Mouse (Mus musculus): ENCODE measurements around the gene Nlk. TPM values are rescaled to one million over a fixed set of nuclear protein-coding genes. Genes with fewer than 3 reads are reported as not detected.

Gene Nlk
- polyA plus RNA-seq, 1 experiment = 5.0 TPM

GRCm38 (mm10) chr11:78741958-78742357 is 44.8 kb upstream of the Nlk start:
- H3K4me2 ChIP-seq (ENCODE audit: low read depth) = no peak overlapping the region
- TF ChIP-seq TCF3 (IDR thresholded peaks at IDR 0.05; ENCODE audit: insufficient read length, low read depth) (no peak), MYOD1 (IDR thresholded peaks at IDR 0.05; ENCODE audit: control insufficient read depth in 1 of 3, insufficient read length in 2 of 3, low read depth in 2 of 3) (no peak)
- H3K36me3 ChIP-seq (ENCODE audit: control insufficient read depth, insufficient read depth) = no peaks in the 10 kb centered on the region
- H3K79me2 ChIP-seq (ENCODE audit: control insufficient read depth, insufficient read depth) = no peaks in the 10 kb centered on the region
- H3K27me3 ChIP-seq (ENCODE audit: control insufficient read depth, insufficient read depth, insufficient read length) = peaks cover 5% of the 10 kb centered on the region
- no peak overlapping the region for H3ac ChIP-seq (ENCODE audit: control insufficient read depth, insufficient read length)
- H3K4me3 ChIP-seq = no peak overlapping the region

DNA sequence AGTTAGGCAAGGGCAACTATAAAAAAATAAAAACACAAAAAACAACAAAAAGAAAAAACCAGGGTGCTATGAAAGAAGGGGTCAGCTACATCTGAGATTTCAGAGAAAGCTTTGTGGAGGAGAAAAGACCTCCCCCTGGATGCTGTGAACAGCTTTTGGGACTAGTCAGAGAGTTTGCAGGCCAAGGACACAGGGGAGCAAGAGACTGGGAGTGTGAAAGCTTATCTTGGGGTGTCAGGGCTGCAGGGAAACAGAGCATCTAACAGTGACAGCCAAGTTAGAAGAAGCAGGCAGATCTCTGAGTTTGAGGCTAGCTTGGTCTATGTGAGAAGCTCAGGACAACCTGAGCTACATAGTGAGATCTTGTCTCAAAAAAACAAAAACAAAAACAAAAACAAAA is 42.2 kb upstream of the Nlk start:
- Histone ChIP-seq H3K36me3 (ENCODE audit: control insufficient read depth, insufficient read depth) (no peaks in the 10 kb centered on the region), H3K79me2 (ENCODE audit: control insufficient read depth, insufficient read depth) (no peaks in the 10 kb centered on the region), H3K4me3 (no peak overlapping the region), H3K4me2 (ENCODE audit: low read depth) (no peak overlapping the region), H3ac (ENCODE audit: control insufficient read depth, insufficient read length) (no peak overlapping the region), H3K27me3 (ENCODE audit: control insufficient read depth, insufficient read depth, insufficient read length) (peaks cover 19% of the 10 kb centered on the region)
- TF ChIP-seq REST (IDR thresholded peaks at IDR 0.05; ENCODE audit: insufficient read depth, insufficient read length) (no peak), POLR2A (IDR thresholded peaks at IDR 0.05; ENCODE audit: insufficient read length, low read depth) (no peak), USF1 (IDR thresholded peaks at IDR 0.05; ENCODE audit: low read depth) (no peak), E2F4 (IDR thresholded peaks at IDR 0.05; ENCODE audit: insufficient read depth) (no peak), POLR2AphosphoS2 (IDR thresholded peaks at IDR 0.05; ENCODE audit: insufficient read length, low read depth) (no peak)

DNA sequence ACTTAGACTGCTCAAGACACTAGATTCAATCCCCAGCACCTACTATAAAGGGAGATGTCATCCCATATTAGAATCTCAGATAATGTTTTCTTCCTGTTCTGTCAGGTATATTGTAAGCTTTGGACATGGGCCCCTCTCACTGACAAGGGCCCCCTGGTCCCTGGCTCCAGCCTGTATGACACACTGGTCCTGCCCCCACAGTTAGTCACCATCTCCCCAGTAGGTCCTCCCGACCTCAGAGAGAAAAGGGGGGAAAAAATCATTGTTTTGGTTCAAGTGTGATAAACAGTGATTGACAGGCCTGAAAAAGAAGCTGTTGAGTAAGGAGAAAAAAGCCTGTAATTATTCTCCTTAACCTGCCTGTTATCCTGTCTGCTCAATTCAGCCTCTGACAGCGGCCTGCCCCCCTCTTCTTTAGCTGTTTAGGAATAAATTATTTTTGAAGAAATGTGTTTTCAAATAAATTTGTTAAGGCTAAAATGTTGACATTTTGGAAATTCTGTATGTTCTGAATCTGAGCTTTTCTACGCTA is 39.8 kb upstream of the Nlk start:
- no peaks in the 10 kb centered on the region for H3K36me3 ChIP-seq (ENCODE audit: control insufficient read depth, insufficient read depth)
- no peaks in the 10 kb centered on the region for H3K79me2 ChIP-seq (ENCODE audit: control insufficient read depth, insufficient read depth)
- TF ChIP-seq SRF (IDR thresholded peaks at IDR 0.05; ENCODE audit: control insufficient read depth, insufficient read length, low read depth) (no peak), CEBPB (IDR thresholded peaks at IDR 0.05; ENCODE audit: insufficient read depth, poor library complexity, severe bottlenecking) (no peak), REST (IDR thresholded peaks at IDR 0.05; ENCODE audit: insufficient read depth, insufficient read length) (no peak), POLR2A (IDR thresholded peaks at IDR 0.05; ENCODE audit: insufficient read length, low read depth) (no peak), MAX (IDR thresholded peaks at IDR 0.05; ENCODE audit: low read depth) (no peak), MYOD1 (IDR thresholded peaks at IDR 0.05; ENCODE audit: control insufficient read depth in 1 of 3, insufficient read length in 2 of 3, low read depth in 2 of 3) (no peak), MYOG (IDR thresholded peaks at IDR 0.05; ENCODE audit: control insufficient read depth in 1 of 3, insufficient read depth in 1 of 3, insufficient read length in 2 of 3, low read depth in 2 of 3) (no peak), TCF12 (IDR thresholded peaks at IDR 0.05; ENCODE audit: insufficient read depth, poor library complexity, severe bottlenecking) (no peak), E2F4 (IDR thresholded peaks at IDR 0.05; ENCODE audit: insufficient read depth) (no peak), USF1 (IDR thresholded peaks at IDR 0.05; ENCODE audit: low read depth) (no peak), TCF3 (IDR thresholded peaks at IDR 0.05; ENCODE audit: insufficient read length, low read depth) (no peak), POLR2AphosphoS2 (IDR thresholded peaks at IDR 0.05; ENCODE audit: insufficient read length, low read depth) (no peak)
- no peak overlapping the region for H3K4me2 ChIP-seq (ENCODE audit: low read depth)
- H3K4me3 ChIP-seq = no peak overlapping the region
- H3ac ChIP-seq (ENCODE audit: control insufficient read depth, insufficient read length) = no peak overlapping the region
- peaks cover 19% of the 10 kb centered on the region for H3K27me3 ChIP-seq (ENCODE audit: control insufficient read depth, insufficient read depth, insufficient read length)

GRCm38 (mm10) chr11:78735168-78735567 is 38.0 kb upstream of the Nlk start:
- Histone ChIP-seq H3K27me3 (ENCODE audit: control insufficient read depth, insufficient read depth, insufficient read length) (peaks cover 19% of the 10 kb centered on the region), H3K79me2 (ENCODE audit: control insufficient read depth, insufficient read depth) (no peaks in the 10 kb centered on the region), H3ac (ENCODE audit: control insufficient read depth, insufficient read length) (no peak overlapping the region), H3K4me2 (ENCODE audit: low read depth) (no peak overlapping the region), H3K4me3 (no peak overlapping the region), H3K36me3 (ENCODE audit: control insufficient read depth, insufficient read depth) (no peaks in the 10 kb centered on the region)
- TF ChIP-seq MAX (IDR thresholded peaks at IDR 0.05; ENCODE audit: low read depth) (no peak), POLR2A (IDR thresholded peaks at IDR 0.05; ENCODE audit: insufficient read length, low read depth) (no peak), SRF (IDR thresholded peaks at IDR 0.05; ENCODE audit: control insufficient read depth, insufficient read length, low read depth) (no peak), MYOD1 (IDR thresholded peaks at IDR 0.05; ENCODE audit: control insufficient read depth in 1 of 3, insufficient read length in 2 of 3, low read depth in 2 of 3) (no peak), USF1 (IDR thresholded peaks at IDR 0.05; ENCODE audit: low read depth) (no peak), REST (IDR thresholded peaks at IDR 0.05; ENCODE audit: insufficient read depth, insufficient read length) (no peak), MYOG (IDR thresholded peaks at IDR 0.05; ENCODE audit: control insufficient read depth in 1 of 3, insufficient read depth in 1 of 3, insufficient read length in 2 of 3, low read depth in 2 of 3) (no peak), POLR2AphosphoS2 (IDR thresholded peaks at IDR 0.05; ENCODE audit: insufficient read length, low read depth) (no peak), CEBPB (IDR thresholded peaks at IDR 0.05; ENCODE audit: insufficient read depth, poor library complexity, severe bottlenecking) (no peak), TCF3 (IDR thresholded peaks at IDR 0.05; ENCODE audit: insufficient read length, low read depth) (no peak), E2F4 (IDR thresholded peaks at IDR 0.05; ENCODE audit: insufficient read depth) (no peak), TCF12 (IDR thresholded peaks at IDR 0.05; ENCODE audit: insufficient read depth, poor library complexity, severe bottlenecking) (no peak)

DNA sequence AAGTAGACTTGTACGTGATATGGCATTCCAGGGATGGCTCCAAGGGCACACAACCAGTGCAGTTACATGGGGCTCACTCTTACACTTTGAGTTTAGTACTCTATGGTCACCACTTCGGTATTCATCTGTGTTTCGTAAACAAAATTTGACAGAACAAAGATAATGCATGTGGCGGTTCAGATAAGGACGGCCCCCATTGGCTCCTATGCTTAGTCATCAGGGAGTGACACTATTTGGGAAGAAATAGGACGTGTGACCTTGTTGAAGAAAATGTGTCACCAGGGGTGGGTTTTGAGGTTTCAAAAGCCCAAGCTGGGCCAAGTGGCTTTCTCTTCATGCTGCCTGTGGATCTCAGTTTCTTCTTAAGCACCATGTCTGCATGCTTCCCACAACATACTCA is 35.4 kb upstream of the Nlk start:
- no peaks in the 10 kb centered on the region for H3K36me3 ChIP-seq (ENCODE audit: control insufficient read depth, insufficient read depth)
- TF ChIP-seq POLR2AphosphoS2 (IDR thresholded peaks at IDR 0.05; ENCODE audit: insufficient read length, low read depth) = no peak
- TF ChIP-seq TCF3 (IDR thresholded peaks at IDR 0.05; ENCODE audit: insufficient read length, low read depth) = no peak
- no peak for TF ChIP-seq TCF12 (IDR thresholded peaks at IDR 0.05; ENCODE audit: insufficient read depth, poor library complexity, severe bottlenecking)
- TF ChIP-seq POLR2A (IDR thresholded peaks at IDR 0.05; ENCODE audit: insufficient read length, low read depth) = no peak
- no peak for TF ChIP-seq MYOG (IDR thresholded peaks at IDR 0.05; ENCODE audit: control insufficient read depth in 1 of 3, insufficient read depth in 1 of 3, insufficient read length in 2 of 3, low read depth in 2 of 3)
- TF ChIP-seq USF1 (IDR thresholded peaks at IDR 0.05; ENCODE audit: low read depth) = no peak
- no peak for TF ChIP-seq SRF (IDR thresholded peaks at IDR 0.05; ENCODE audit: control insufficient read depth, insufficient read length, low read depth)
- TF ChIP-seq MYOD1 (IDR thresholded peaks at IDR 0.05; ENCODE audit: control insufficient read depth in 1 of 3, insufficient read length in 2 of 3, low read depth in 2 of 3) = no peak
- TF ChIP-seq MAX (IDR thresholded peaks at IDR 0.05; ENCODE audit: low read depth) = no peak
- TF ChIP-seq REST (IDR thresholded peaks at IDR 0.05; ENCODE audit: insufficient read depth, insufficient read length) = no peak
- TF ChIP-seq CEBPB (IDR thresholded peaks at IDR 0.05; ENCODE audit: insufficient read depth, poor library complexity, severe bottlenecking) = no peak
- TF ChIP-seq E2F4 (IDR thresholded peaks at IDR 0.05; ENCODE audit: insufficient read depth) = no peak
- H3K4me3 ChIP-seq = no peak overlapping the region
- no peak overlapping the region for H3K4me2 ChIP-seq (ENCODE audit: low read depth)
- H3K27me3 ChIP-seq (ENCODE audit: control insufficient read depth, insufficient read depth, insufficient read length) = peaks cover 25% of the 10 kb centered on the region
- H3ac ChIP-seq (ENCODE audit: control insufficient read depth, insufficient read length) = no peak overlapping the region
- no peaks in the 10 kb centered on the region for H3K79me2 ChIP-seq (ENCODE audit: control insufficient read depth, insufficient read depth)
